Mouse (Mus musculus) limb, embryonic 10.5 days (tissue): ENCODE results near the gene Fitm1. TPM values are rescaled to one million over a fixed set of nuclear protein-coding genes. Genes with fewer than 3 reads are reported as not detected.

ENCODE experiments used
- DNase-seq: peaks from one replicate; pipeline ENCODE4 v3.0.0-alpha.2; 2017; ENCODE audit warnings: low spot score
- H3K27ac ChIP-seq: fragments of 300-500 bp; sonication (generic); 2 replicates; pipeline ENCODE4 v1.5.1; 2016; ENCODE audit warnings: mild to moderate bottlenecking
- H3K27me3 ChIP-seq: fragments of 300-500 bp; sonication (generic); 2 replicates; pipeline ENCODE4 v1.6.1; 2016; ENCODE audit warnings: low read depth, mild to moderate bottlenecking; ENCODE audit not compliant: poor library complexity, severe bottlenecking
- H3K36me3 ChIP-seq: fragments of 300-500 bp; sonication (generic); 2 replicates; pipeline ENCODE4 v1.6.1; 2016; ENCODE audit warnings: mild to moderate bottlenecking, moderate library complexity
- H3K4me1 ChIP-seq: fragments of 300-500 bp; sonication (generic); 2 replicates; pipeline ENCODE4 v1.6.1; 2016
- H3K4me3 ChIP-seq: fragments of 300-500 bp; sonication (generic); 2 replicates; pipeline ENCODE4 v1.5.1; 2016; ENCODE audit warnings: mild to moderate bottlenecking, moderate library complexity
- H3K9me3 ChIP-seq: fragments of 300-500 bp; sonication (generic); replicated peaks from 2 replicates; pipeline ENCODE4 v1.6.1; 2016; ENCODE audit warnings: mild to moderate bottlenecking
- WGBS: fragments of 180-500 bp; shearing (Covaris S2); methylation state at CpG from one replicate; pipeline ENCODE4 v1.1.7; 2016; 5-methylcytosine and 5-hydroxymethylcytosine counted together
- polyA plus RNA-seq: library from polyadenylated mRNA; unstranded; fragments of >200 nt; fragmentation: Nextera tagmentation; extraction: Ambion mirVana; gene quantifications from 2 replicates; pipeline ENCODE4 v1.2.1, GENCODE M21; 2016

The Fitm1 gene
- polyA plus RNA-seq, 1 experiment from 2014 or later = 3.9 TPM

DNA sequence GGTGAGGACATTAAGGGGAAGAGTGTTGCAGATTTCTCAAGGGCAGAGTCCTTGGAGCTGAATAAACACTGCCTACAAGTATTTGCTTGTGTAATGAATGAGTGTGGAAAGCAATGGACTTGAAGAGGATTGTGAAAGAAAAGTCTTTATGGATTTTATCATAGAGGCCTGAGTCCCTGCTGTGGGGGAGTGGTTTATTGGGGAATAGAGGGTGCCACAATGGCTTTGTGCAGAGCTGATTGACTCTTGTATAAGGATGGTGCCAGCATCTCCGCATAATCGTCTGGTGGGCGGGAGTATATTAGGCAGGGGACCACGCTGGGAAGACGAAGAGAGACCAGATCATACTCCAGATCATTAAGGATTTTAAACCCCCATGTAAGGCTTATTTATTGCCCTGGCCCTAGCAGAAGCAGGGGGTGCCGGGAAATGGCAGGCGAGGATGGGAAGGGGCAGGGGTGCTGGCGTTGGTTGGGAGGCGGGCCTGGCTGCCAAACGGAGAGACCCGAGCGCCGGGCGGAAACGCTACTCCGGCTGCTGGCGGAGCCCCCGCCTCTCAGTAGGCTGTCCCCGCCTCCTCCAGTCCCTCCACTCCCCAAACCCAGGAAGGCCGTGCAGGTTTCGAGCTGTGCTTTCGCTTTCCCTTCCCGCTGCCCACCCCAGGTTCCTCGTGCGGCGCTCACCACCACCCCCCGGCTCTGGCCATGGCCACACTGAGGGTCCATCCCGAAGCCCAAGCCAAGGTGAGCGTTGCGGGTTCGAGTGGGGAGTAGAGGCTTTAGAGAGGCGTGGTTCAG is 2.7 kb downstream of the Fitm1 start, which contains the start of gene Psme1:
Psme1 (plus strand) TSS at position 253 of the 797 bp plus-strand sequence.
- peak; percentile 86 for DNase-seq
- WGBS = 2% methylated on average over 30 of the region's 32 CpGs
- H3K4me1 ChIP-seq = peaks cover 33% of the 10 kb centered on the region
- peak within 1 kb of the TSS; percentile 83 for H3K4me3 ChIP-seq
- peak within 1 kb of the TSS; percentile 94 for H3K27ac ChIP-seq
- no peaks in the 10 kb centered on the region for H3K9me3 ChIP-seq
- H3K27me3 ChIP-seq = no peaks in the 10 kb centered on the region
- peaks cover 26% of the 10 kb centered on the region for H3K36me3 ChIP-seq

DNA sequence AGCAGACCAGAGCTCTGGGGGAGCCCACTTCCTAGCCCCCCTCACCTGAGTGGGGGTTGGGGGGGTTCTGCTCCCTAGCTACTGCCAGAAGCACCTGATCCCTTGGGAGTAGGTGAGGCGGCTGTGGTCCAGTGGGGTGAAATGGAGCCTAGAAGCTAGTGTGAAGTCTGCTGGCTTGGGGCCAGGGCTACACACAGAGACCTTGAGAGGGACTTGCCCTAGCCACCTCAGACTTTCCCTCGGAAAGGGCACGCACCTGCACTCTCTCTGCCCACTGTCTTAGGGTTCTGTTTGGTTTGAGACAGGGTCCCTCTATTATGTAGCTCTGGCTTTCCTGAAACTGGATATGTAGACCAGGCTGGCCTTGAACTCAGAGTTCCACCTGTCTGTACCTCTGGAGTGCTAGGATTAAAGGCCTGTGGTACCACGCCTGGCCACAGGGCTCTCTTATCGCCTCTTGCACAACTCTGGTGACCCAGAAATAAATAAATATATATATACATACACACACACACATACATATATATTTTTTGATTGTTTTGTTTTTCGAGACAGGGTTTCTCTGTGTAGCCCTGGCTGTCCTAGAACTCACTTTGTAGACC is 3.4 kb downstream of the Fitm1 start:
- WGBS = 32% methylated on average over 6 of the region's 6 CpGs
- peak overlapping the region; percentile 94 for H3K27ac ChIP-seq
- DNase-seq = no peak
- peaks cover 33% of the 10 kb centered on the region for H3K4me1 ChIP-seq
- H3K4me3 ChIP-seq = peak overlapping the region; percentile 83
- H3K9me3 ChIP-seq = no peaks in the 10 kb centered on the region
- 0 out of 2 replicates have a peak, but pooled peaks cover 3% of the 10 kb centered on the region for H3K27me3 ChIP-seq
- H3K36me3 ChIP-seq = peaks cover 26% of the 10 kb centered on the region

DNA sequence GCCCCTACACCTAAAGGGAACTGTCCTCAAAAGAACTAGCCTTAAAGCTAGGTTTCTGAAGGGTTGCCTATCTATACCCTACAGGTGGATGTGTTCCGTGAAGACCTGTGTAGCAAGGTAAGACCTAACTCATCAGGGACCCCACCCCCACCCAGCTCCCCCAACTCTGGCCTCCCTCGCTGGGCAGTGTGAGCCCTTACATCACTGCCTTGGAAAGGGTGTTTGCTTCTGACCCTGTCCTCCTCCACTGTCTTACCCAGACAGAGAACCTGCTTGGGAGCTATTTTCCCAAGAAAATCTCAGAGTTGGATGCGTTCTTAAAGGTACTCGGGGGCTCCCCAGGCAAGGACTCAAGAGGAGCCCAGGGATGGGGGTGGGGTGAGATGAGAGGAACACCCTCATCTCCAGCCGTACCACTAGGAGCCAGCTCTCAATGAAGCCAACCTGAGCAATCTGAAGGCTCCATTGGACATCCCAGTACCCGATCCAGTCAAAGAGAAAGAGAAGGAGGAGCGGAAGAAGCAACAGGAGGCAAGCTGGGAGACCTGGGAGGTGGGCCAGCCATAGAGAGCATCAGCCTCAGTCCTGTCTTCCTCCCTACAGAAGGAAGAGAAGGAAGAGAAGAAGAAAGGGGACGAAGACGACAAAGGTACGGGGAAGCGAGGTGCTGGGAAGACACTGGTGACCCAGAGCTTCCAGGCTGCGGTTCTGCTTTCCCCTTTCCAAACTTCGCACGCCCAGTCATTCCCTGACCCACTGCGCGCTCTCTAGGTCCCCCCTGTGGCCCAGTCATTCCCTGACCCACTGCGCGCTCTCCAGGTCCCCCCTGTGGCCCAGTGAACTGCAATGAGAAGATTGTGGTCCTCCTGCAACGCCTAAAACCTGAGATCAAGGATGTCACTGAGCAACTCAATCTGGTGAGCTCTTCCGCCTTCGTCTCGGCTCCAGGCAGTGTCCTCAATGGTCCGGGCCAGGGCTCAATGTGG is 4.4 kb downstream of the Fitm1 start:
- Histone ChIP-seq H3K27ac (no peak overlapping the region), H3K36me3 (peaks cover 26% of the 10 kb centered on the region), H3K4me1 (peaks cover 39% of the 10 kb centered on the region), H3K4me3 (no peak overlapping the region; the same call in 1 of the 2 replicates), H3K9me3 (no peaks in the 10 kb centered on the region), H3K27me3 (peaks cover 14% of the 10 kb centered on the region; the same call in 1 of the 2 replicates)
- 84% methylated on average over 23 of the region's 23 CpGs for WGBS
- no peak for DNase-seq

DNA sequence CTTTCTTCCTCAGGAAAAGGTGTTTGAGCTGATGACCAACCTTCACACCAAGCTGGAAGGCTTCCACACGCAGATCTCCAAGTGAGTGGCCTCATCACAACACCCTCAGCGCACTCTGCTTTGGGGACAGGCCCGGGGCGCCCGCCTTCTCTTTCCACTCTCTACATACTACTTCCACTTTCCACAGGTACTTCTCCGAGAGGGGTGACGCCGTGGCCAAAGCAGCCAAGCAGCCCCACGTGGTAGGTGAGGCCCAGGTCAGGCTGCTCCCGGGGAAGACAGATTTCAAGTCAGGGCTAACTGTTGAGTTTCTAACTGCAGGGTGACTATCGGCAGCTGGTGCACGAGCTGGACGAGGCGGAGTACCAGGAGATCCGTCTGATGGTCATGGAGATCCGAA is 5.3 kb downstream of the Fitm1 start:
- Histone ChIP-seq H3K27ac (no peak overlapping the region), H3K36me3 (peaks cover 26% of the 10 kb centered on the region), H3K27me3 (peaks cover 15% of the 10 kb centered on the region; the same call in 1 of the 2 replicates), H3K4me3 (no peak overlapping the region), H3K9me3 (no peaks in the 10 kb centered on the region), H3K4me1 (peaks cover 41% of the 10 kb centered on the region)
- DNase-seq = no peak
- 95% methylated on average over 16 of the region's 16 CpGs for WGBS

DNA sequence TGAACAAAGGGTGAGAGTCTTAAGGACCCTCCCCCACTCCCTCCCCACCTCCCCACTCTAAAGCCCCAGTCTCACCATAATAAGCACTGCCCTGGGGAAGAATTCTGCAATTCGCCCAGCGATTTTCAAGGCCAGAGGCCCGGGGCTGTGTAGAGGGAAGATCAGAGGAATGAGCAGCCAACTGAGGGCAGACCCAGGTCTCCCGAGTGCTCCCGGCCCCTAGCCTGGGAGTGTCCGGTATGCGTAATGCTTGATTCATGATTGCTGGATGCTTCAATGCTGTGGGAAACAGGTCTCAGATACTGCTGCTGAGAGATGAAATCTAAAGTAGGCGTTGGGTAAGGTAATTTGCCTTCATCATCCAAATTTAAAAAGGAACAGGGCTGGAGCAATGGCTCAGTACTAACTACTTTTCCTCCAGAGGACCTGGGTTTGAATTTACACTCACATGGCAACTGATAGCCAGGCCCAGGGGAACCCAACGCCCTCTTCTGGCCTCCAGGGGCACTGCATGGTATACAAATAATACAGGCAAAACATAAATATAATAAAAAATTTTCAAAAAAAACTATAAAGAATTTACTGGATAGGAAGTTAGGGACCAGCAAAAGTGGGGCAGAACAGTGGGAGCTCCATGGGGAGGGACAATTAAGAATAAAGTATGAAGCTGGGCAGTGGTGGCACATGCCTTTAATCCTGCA is 6.7 kb downstream of the Fitm1 start:
- Histone ChIP-seq H3K9me3 (no peaks in the 10 kb centered on the region), H3K4me1 (peaks cover 33% of the 10 kb centered on the region), H3K4me3 (no peak overlapping the region), H3K36me3 (peaks cover 32% of the 10 kb centered on the region), H3K27ac (no peak overlapping the region), H3K27me3 (peaks cover 15% of the 10 kb centered on the region; the same call in 1 of the 2 replicates)
- 78% methylated on average over 9 of the region's 9 CpGs for WGBS
- DNase-seq = no peak

DNA sequence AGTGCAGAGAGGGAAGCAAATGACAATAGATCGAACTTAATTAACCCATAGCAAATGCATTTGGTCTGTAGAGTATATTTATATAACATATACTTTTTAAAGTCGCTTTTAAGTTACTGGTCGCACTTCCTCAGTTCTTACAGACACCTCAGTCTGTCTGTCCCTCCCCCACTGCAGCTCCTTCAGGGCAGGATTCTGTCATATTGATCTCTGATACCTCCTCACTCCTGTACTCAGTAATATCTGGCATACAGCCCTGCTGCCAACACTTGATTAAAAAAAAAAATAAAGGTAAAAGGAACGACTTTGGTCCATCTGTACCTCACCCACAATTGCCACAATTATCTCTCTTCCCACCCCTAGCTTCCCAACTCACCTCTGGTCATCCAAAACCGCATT is 8.9 kb downstream of the Fitm1 start:
- DNase-seq = no peak
- peaks cover 51% of the 10 kb centered on the region for H3K36me3 ChIP-seq
- 34% methylated on average over 5 of the region's 5 CpGs for WGBS
- H3K4me3 ChIP-seq = peak overlapping the region; percentile 69
- H3K9me3 ChIP-seq = no peaks in the 10 kb centered on the region
- peaks cover 15% of the 10 kb centered on the region; the same call in 1 of the 2 replicates for H3K27me3 ChIP-seq
- 0 out of 2 replicates have a peak overlapping the region, but pooled peaks have one; percentile 77 for H3K27ac ChIP-seq
- H3K4me1 ChIP-seq = peaks cover 17% of the 10 kb centered on the region

DNA sequence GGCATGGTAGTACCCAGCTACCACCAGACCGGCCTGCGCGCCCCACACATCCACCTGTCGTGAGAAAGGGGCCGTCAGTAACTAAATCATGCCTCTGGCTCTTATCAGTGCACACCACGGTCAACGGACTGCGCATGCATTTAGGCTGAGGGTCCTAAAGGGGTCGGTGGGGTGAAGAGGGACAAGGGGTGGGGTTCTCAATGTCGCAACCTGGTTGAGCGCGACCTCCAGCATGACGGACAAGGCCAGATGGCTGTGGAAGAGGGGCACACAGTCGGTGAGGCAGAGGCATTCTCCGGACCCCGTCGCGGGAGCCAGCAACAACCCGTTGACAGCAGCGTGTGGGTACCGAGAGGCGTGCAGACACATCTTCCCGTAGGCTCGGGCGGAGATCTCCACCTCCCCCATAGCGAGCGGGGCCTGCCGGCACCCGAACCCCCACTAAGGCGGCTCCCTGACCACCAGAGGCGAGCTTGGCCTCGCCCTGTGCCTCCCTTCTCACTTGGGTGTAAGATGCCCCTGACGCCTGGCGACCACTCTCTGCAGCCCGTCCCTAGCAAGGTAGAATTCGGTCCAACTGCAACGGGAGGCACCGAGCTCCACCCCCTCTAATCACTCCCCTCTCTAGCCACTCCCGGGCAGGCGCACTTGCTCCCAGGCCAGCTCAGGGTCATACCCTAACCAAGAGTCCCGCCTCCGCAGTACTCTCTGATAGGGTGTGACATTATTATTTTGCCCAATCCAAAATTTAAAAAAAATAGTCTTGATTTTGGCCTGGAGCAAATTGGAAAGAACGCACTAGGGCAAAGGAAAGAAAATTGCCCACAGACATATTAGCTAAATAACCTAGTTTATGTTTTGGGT is 9.5 kb downstream of the Fitm1 start, which contains the start of gene Emc9:
Emc9 (minus strand) TSS at position 601 of the 864 bp plus-strand sequence.
- no peaks in the 10 kb centered on the region for H3K9me3 ChIP-seq
- peaks cover 50% of the 10 kb centered on the region for H3K36me3 ChIP-seq
- DNase-seq = peak; percentile 66
- peak within 1 kb of the TSS; percentile 77 for H3K27ac ChIP-seq
- H3K4me1 ChIP-seq = peaks cover 18% of the 10 kb centered on the region
- 2% methylated on average over 43 of the region's 43 CpGs for WGBS
- peaks cover 15% of the 10 kb centered on the region; the same call in 1 of the 2 replicates for H3K27me3 ChIP-seq
- H3K4me3 ChIP-seq = peak within 1 kb of the TSS; percentile 69

DNA sequence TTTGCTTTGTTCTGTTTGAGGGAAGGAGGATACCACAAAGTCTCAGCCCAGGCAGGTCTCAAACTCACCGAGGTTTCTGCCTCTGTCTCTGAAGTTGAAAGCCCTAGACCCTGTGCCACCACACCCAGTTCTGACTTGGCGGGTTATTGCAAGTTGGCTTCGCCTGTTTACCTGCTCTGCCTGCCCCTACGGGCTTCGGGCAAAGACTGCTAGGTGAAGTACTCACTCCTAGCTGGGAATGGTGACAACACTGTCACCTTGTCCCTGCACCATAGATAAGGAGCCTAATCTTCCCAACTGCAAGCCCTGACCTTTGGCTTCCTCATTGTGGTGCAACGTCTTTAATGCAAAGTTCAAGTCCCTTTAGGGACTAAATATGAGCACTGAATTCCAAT is 10.1 kb downstream of the Fitm1 start:
- H3K27ac ChIP-seq = no peak overlapping the region
- WGBS = 59% methylated on average over 6 of the region's 6 CpGs
- no peaks in the 10 kb centered on the region for H3K9me3 ChIP-seq
- peaks cover 44% of the 10 kb centered on the region for H3K36me3 ChIP-seq
- peak overlapping the region; percentile 69 for H3K4me3 ChIP-seq
- H3K4me1 ChIP-seq = peaks cover 24% of the 10 kb centered on the region
- peaks cover 15% of the 10 kb centered on the region; the same call in 1 of the 2 replicates for H3K27me3 ChIP-seq
- no peak for DNase-seq

DNA sequence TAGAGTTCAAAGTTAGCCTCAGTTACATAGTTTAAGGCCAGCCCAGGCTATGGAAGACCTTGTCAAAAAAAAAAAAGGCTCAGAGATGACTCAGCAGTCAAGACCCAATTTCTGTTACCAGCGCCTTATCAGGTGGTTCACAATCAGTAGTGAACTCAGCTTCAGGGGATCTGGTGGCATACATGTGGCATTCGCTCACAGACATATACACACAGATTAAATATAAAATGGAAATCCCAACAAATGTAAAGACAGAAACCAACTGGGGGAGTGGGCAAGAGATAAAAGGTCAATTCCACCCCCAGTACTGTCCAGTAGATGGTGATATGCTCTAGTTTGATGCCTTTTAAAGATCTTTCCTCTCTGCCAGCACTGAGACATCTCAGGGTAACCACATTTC is 10.7 kb downstream of the Fitm1 start:
- WGBS = 93% methylated on average over 2 of the region's 2 CpGs
- peaks cover 38% of the 10 kb centered on the region for H3K36me3 ChIP-seq
- peaks cover 15% of the 10 kb centered on the region; the same call in 1 of the 2 replicates for H3K27me3 ChIP-seq
- peaks cover 24% of the 10 kb centered on the region for H3K4me1 ChIP-seq
- H3K4me3 ChIP-seq = no peak overlapping the region
- H3K27ac ChIP-seq = no peak overlapping the region
- H3K9me3 ChIP-seq = no peaks in the 10 kb centered on the region
- DNase-seq = no peak

DNA sequence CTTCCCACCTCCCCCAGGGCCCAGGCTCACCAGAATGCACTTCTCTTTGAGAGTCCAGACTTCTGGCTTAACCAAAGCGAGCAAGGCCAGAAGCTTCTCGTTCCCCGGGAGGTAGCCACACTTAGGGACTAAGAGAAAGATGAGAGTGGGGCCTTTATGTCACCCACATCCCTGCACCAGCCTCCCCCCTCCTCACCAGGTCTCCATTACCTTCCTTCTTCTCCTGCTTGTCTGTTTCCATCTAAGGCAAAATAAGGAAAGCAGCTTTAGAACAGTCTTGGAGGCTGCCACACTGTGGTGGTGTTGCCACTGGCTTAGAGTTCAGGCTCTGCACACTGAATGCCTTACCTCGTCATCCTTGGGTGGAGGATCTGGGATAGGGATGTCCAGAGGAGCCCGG is 13.9 kb downstream of the Fitm1 start:
- Histone ChIP-seq H3K36me3 (peaks cover 35% of the 10 kb centered on the region), H3K27ac (no peak overlapping the region), H3K4me3 (no peak overlapping the region), H3K9me3 (no peaks in the 10 kb centered on the region), H3K27me3 (peaks cover 7% of the 10 kb centered on the region; the same call in 1 of the 2 replicates), H3K4me1 (peaks cover 42% of the 10 kb centered on the region)
- whole genome bisulfite sequencing = 89% methylated on average over 5 of the region's 5 CpGs
- DNase-seq = no peak

DNA sequence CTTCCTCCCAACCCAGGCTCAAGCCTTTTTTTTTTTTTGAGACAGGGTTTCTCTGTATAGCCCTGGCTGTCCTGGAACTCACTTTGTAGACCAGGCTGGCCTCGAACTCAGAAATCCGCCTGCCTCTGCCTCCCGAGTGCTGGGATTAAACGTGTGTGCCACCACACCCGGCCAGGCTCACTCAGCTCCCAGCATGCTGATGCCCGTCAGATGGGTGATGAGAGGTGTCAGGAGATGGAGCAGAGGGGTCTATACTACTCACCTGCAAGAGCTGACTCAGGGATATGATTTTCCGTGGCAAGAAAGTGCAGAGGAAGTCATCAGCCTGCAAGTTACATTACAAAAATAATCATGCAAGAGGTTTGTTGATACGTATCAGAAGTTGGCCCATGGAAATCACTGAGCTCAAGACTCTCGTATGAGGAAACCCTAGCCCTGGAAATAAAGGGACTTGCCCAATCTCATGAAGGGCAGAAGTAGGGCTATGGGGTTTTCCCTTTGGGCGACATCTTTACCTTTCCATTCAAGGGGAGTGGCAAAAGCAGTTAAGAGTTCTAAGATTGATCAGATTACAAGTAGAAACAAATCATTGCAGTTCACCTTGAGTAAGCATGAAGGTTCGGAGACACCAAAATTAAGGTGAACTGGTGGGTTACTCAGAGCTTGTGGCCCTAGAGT is 14.5 kb downstream of the Fitm1 start:
- DNase-seq = no peak
- H3K4me3 ChIP-seq = peak overlapping the region; percentile 79
- H3K27me3 ChIP-seq = 0 out of 2 replicates have a peak, but pooled peaks cover under 1% of the 10 kb centered on the region
- H3K9me3 ChIP-seq = no peaks in the 10 kb centered on the region
- peaks cover 35% of the 10 kb centered on the region for H3K4me1 ChIP-seq
- H3K36me3 ChIP-seq = peaks cover 42% of the 10 kb centered on the region
- H3K27ac ChIP-seq = no peak overlapping the region
- 90% methylated on average over 11 of the region's 11 CpGs for whole genome bisulfite sequencing
